Mouse (Mus musculus): ENCODE results near the gene Rhbdd1. TPM values are rescaled to one million over a fixed set of nuclear protein-coding genes. Genes with fewer than 3 reads are reported as not detected.

The Rhbdd1 gene
- total and polyA plus RNA-seq, 2 experiments from 2014 or later = 2.2 to 5.3 TPM

- DNase-seq = peak; percentile 59
- WGBS = 9% methylated on average over 9 of the region's 9 CpGs
- Histone ChIP-seq H3K4me1 (ENCODE audit: insufficient read depth) (no peaks in the 10 kb centered on the region), H3K4me3 (ENCODE audit: low read depth, low read length) (no peak overlapping the region), H3K36me3 (ENCODE audit: insufficient read depth) (no peaks in the 10 kb centered on the region), H3K4me2 (ENCODE audit: low read depth) (peak overlapping the region; percentile 11; the same call in 1 of the 2 replicates), H3K27ac (ENCODE audit: low read depth, low read length) (no peak overlapping the region), H3K27me3 (ENCODE audit: insufficient read depth, low read length) (no peaks in the 10 kb centered on the region), H3K9ac (no peak overlapping the region), H3K9me3 (ENCODE audit: low read length) (no peaks in the 10 kb centered on the region)
- peak; percentile 77 for ATAC-seq
- no peak for TF ChIP-seq CTCF (IDR thresholded peaks at IDR 0.05; ENCODE audit: low read depth)
Measured at GRCm38 (mm10) chr1:82476746-82477145, 160.5 kb downstream of the Rhbdd1 start.

GRCm38 (mm10) chr1:82479696-82480487, 163.6 kb downstream of the Rhbdd1 start:
- no peak overlapping the region for H3K4me3 ChIP-seq (ENCODE audit: low read depth, low read length)
- ATAC-seq = no peak
- H3K9ac ChIP-seq = no peak overlapping the region
- H3K4me1 ChIP-seq (ENCODE audit: insufficient read depth) = no peaks in the 10 kb centered on the region
- H3K4me2 ChIP-seq (ENCODE audit: low read depth) = no peak overlapping the region
- WGBS = 78% methylated on average over 12 of the region's 12 CpGs
- TF ChIP-seq CTCF (IDR thresholded peaks at IDR 0.05; ENCODE audit: low read depth) = no peak
- no peak overlapping the region for H3K27ac ChIP-seq (ENCODE audit: low read depth, low read length)
- H3K27me3 ChIP-seq (ENCODE audit: insufficient read depth, low read length) = no peaks in the 10 kb centered on the region
- H3K36me3 ChIP-seq (ENCODE audit: insufficient read depth) = no peaks in the 10 kb centered on the region
- peak; percentile 43 for DNase-seq
- H3K9me3 ChIP-seq (ENCODE audit: low read length) = no peaks in the 10 kb centered on the region

GRCm38 (mm10) chr1:82482371-82482770, 166.1 kb downstream of the Rhbdd1 start:
- Histone ChIP-seq H3K4me3 (ENCODE audit: low read depth, low read length) (no peak overlapping the region), H3K36me3 (ENCODE audit: insufficient read depth) (no peaks in the 10 kb centered on the region), H3K4me1 (ENCODE audit: insufficient read depth) (no peaks in the 10 kb centered on the region), H3K4me2 (ENCODE audit: low read depth) (no peak overlapping the region), H3K9me3 (ENCODE audit: low read length) (no peaks in the 10 kb centered on the region), H3K27me3 (ENCODE audit: insufficient read depth, low read length) (no peaks in the 10 kb centered on the region), H3K27ac (ENCODE audit: low read depth, low read length) (no peak overlapping the region), H3K9ac (no peak overlapping the region)
- no peak for TF ChIP-seq CTCF (IDR thresholded peaks at IDR 0.05; ENCODE audit: low read depth)
- 89% methylated on average over 7 of the region's 7 CpGs for WGBS
- DNase-seq (no peak), ATAC-seq (no peak)

- DNase-seq (no peak), ATAC-seq (no peak)
- H3K9ac ChIP-seq = no peak overlapping the region
- no peak overlapping the region for H3K4me3 ChIP-seq (ENCODE audit: low read depth, low read length)
- no peaks in the 10 kb centered on the region for H3K4me1 ChIP-seq (ENCODE audit: insufficient read depth)
- WGBS = 89% methylated on average over 4 of the region's 4 CpGs
- H3K27me3 ChIP-seq (ENCODE audit: insufficient read depth, low read length) = no peaks in the 10 kb centered on the region
- no peaks in the 10 kb centered on the region for H3K9me3 ChIP-seq (ENCODE audit: low read length)
- H3K36me3 ChIP-seq (ENCODE audit: insufficient read depth) = no peaks in the 10 kb centered on the region
- no peak overlapping the region for H3K27ac ChIP-seq (ENCODE audit: low read depth, low read length)
- H3K4me2 ChIP-seq (ENCODE audit: low read depth) = no peak overlapping the region
- TF ChIP-seq CTCF (IDR thresholded peaks at IDR 0.05; ENCODE audit: low read depth) = no peak
Measured at GRCm38 (mm10) chr1:82486371-82486770, 170.1 kb downstream of the Rhbdd1 start.

GRCm38 (mm10) chr1:82491954-82492353, 175.7 kb downstream of the Rhbdd1 start:
- ATAC-seq (no peak), DNase-seq (no peak)
- H3K36me3 ChIP-seq (ENCODE audit: insufficient read depth) = no peaks in the 10 kb centered on the region
- no peak overlapping the region for H3K27ac ChIP-seq (ENCODE audit: low read depth, low read length)
- 81% methylated on average over 2 of the region's 2 CpGs for WGBS
- no peak overlapping the region for H3K4me2 ChIP-seq (ENCODE audit: low read depth)
- no peaks in the 10 kb centered on the region for H3K4me1 ChIP-seq (ENCODE audit: insufficient read depth)
- no peak overlapping the region for H3K9ac ChIP-seq
- H3K4me3 ChIP-seq (ENCODE audit: low read depth, low read length) = no peak overlapping the region
- no peak for TF ChIP-seq CTCF (IDR thresholded peaks at IDR 0.05; ENCODE audit: low read depth)
- no peaks in the 10 kb centered on the region for H3K9me3 ChIP-seq (ENCODE audit: low read length)
- no peaks in the 10 kb centered on the region for H3K27me3 ChIP-seq (ENCODE audit: insufficient read depth, low read length)

Small RNA genes within 50 kb of the gene (microRNA-seq; reads per million reads assigned to microRNA genes)
- 0 reads per million in 2 experiments for gene Gm22112

Other genes starting within 250 kb of the Rhbdd1 start
- not detected in 2 replicates for gene Gm9747, start 83.3 kb upstream of the Rhbdd1 start, total RNA-seq (2014; rRNA removed)
- 9.6 and 14.8 TPM in 2 replicates for gene Gm9747, start 83.3 kb upstream of the Rhbdd1 start, polyA plus RNA-seq (2015; fragmentation: Nextera tagmentation; extraction: Ambion mirVana)
- 32.7 and 45.3 TPM in 2 replicates for gene Irs1, start 25.0 kb upstream of the Rhbdd1 start, total RNA-seq (2014; rRNA removed)
- gene Irs1, start 25.0 kb upstream of the Rhbdd1 start, polyA plus RNA-seq (2015; fragmentation: Nextera tagmentation; extraction: Ambion mirVana) = 3.0 and 4.4 TPM in 2 replicates

Data from forebrain, postnatal 0 days (tissue).